In the genomic region with DNA sequence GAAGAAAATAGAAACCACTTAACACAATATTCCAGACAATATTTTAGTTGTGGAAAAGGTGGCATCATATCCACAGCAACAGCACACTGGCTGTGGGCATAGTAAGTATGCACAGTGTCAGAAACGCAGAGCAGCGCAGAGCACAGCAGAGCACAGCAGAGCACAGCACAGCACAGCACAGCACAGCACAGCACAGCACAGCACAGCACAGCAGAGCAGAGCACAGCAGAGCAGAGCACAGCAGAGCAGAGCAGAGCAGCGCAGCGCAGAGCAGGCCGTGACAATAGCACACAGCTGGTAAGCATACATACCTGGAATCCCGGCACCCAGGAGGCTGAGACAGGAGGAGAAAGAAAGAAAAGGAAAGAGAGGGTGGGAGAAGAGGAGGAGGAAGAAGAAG, we compare ENCODE assay signal across 22 mouse cellular contexts.
DNase-seq lines count a peak whose midpoint lies in the region; ATAC-seq and TF ChIP-seq lines count a peak whose summit lies in the region.
"Had no signal": no experiment of that assay in that cellular context is flagged by ENCODE, and none has a peak within 500 bp of the region (broad histone marks: within the 10 kb centered on the region; RNA-seq: fewer than 3 reads in every experiment).

No protein-coding gene starts in this region.

- WGBS in kidney, postnatal 0 days = 97% methylated on average over 6 of the region's 6 CpGs
- 97% methylated on average over 6 of the region's 6 CpGs for WGBS in kidney, embryonic 15.5 days

- no peak for DNase-seq in kidney, postnatal 0 days (ENCODE audit: low spot score)
- DNase-seq in WW6 (ENCODE audit: low read depth, low spot score) = peak; percentile 16
- DNase-seq in gastrocnemius, postnatal 36 days = no peak
- DNase-seq in urinary bladder, postnatal 14 days (ENCODE audit: low spot score) = no peak
- DNase-seq: adrenal gland, postnatal 36 days; cerebellum, adult 2 months; heart, postnatal 36 days; kidney, adult 9 months; lung, adult 18-20 months; lung, postnatal 14 days; thymus, adult 2 months had no signal

- H3K4me3 ChIP-seq in kidney, postnatal 0 days (replicated peaks; ENCODE audit: low read depth, low read length) = no peak overlapping the region
- H3K4me3 ChIP-seq in kidney, embryonic 15.5 days (replicated peaks) = no peak overlapping the region
- H3K4me3 ChIP-seq: erythroblast, embryonic 14.5 days; forebrain, embryonic 15.5 days; hindbrain, embryonic 15.5 days; intestine, embryonic 15.5 days; limb, embryonic 13.5 days; megakaryocyte, embryonic 14.5 days; neural tube, embryonic 13.5 days had no signal

- no peaks in the 10 kb centered on the region for H3K27me3 ChIP-seq in kidney, postnatal 0 days (ENCODE audit: insufficient read depth, low read length)
- H3K27me3 ChIP-seq in kidney, embryonic 15.5 days = no peaks in the 10 kb centered on the region
- H3K27me3 ChIP-seq: forebrain, embryonic 15.5 days; hindbrain, embryonic 15.5 days; intestine, embryonic 15.5 days; limb, embryonic 13.5 days; megakaryocyte, embryonic 14.5 days; neural tube, embryonic 13.5 days had no signal

- no peak for TF ChIP-seq CTCF in kidney, postnatal 0 days (IDR thresholded peaks at IDR 0.05; ENCODE audit: low read depth)

- H3K27ac ChIP-seq in kidney, postnatal 0 days = no peak overlapping the region
- H3K27ac ChIP-seq in kidney, embryonic 15.5 days = no peak overlapping the region
- H3K27ac ChIP-seq: forebrain, embryonic 15.5 days; hindbrain, embryonic 15.5 days; intestine, embryonic 15.5 days; limb, embryonic 13.5 days; neural tube, embryonic 13.5 days had no signal

- no peaks in the 10 kb centered on the region for H3K9me3 ChIP-seq in kidney, postnatal 0 days (replicated peaks; ENCODE audit: low read length)
- no peaks in the 10 kb centered on the region for H3K9me3 ChIP-seq in kidney, embryonic 15.5 days (replicated peaks)
- H3K9me3 ChIP-seq: forebrain, embryonic 15.5 days; G1E; hindbrain, embryonic 15.5 days; intestine, embryonic 15.5 days; limb, embryonic 13.5 days; megakaryocyte, embryonic 14.5 days; neural tube, embryonic 13.5 days had no signal

- H3K36me3 ChIP-seq in kidney, postnatal 0 days (ENCODE audit: insufficient read depth, low read length) = no peaks in the 10 kb centered on the region
- peaks cover 4% of the 10 kb centered on the region; the same call in 1 of the 2 replicates for H3K36me3 ChIP-seq in kidney, embryonic 15.5 days
- H3K36me3 ChIP-seq: forebrain, embryonic 15.5 days; hindbrain, embryonic 15.5 days; intestine, embryonic 15.5 days; neural tube, embryonic 13.5 days had no signal

- ATAC-seq in kidney, postnatal 0 days (replicated peaks; ENCODE audit: low FRiP score, low read depth) = 0 out of 2 replicates have a peak, but pooled peaks have one; percentile 21
- ATAC-seq in kidney, embryonic 15.5 days (replicated peaks; ENCODE audit: low FRiP score) = no peak
- peak; percentile 61; the same call in 1 of the 2 replicates for ATAC-seq in granulocyte monocyte progenitor cell, adult 5-6 weeks (replicated peaks; ENCODE audit: poor library complexity, severe bottlenecking)
- 0 out of 2 replicates have a peak, but pooled peaks have one; percentile 56 for ATAC-seq in neutrophil, adult 5-6 weeks (ENCODE audit: extremely low read depth, insufficient number of reproducible peaks, low FRiP score, poor library complexity, severe bottlenecking)
- ATAC-seq: forebrain, embryonic 15.5 days; intestine, embryonic 15.5 days had no signal

- H3K4me2 ChIP-seq in kidney, postnatal 0 days (ENCODE audit: low read length) = no peak overlapping the region
- H3K4me2 ChIP-seq in kidney, embryonic 15.5 days = no peak overlapping the region
- H3K4me2 ChIP-seq: forebrain, embryonic 15.5 days; hindbrain, embryonic 15.5 days; intestine, embryonic 15.5 days; limb, embryonic 13.5 days; neural tube, embryonic 13.5 days had no signal

- H3K9ac ChIP-seq in kidney, postnatal 0 days (ENCODE audit: low read depth, low read length) = no peak overlapping the region
- no peak overlapping the region for H3K9ac ChIP-seq in kidney, embryonic 15.5 days
- H3K9ac ChIP-seq: forebrain, embryonic 15.5 days; hindbrain, embryonic 15.5 days; intestine, embryonic 15.5 days; limb, embryonic 13.5 days; neural tube, embryonic 13.5 days had no signal

- intact Hi-C loops in gastrocnemius, postnatal 36 days (cut with DNase I) = no loop called here

- no peaks in the 10 kb centered on the region for H3K4me1 ChIP-seq in kidney, postnatal 0 days (replicated peaks; ENCODE audit: insufficient read depth, low read length)
- no peaks in the 10 kb centered on the region for H3K4me1 ChIP-seq in kidney, embryonic 15.5 days
- H3K4me1 ChIP-seq: forebrain, embryonic 15.5 days; hindbrain, embryonic 15.5 days; intestine, embryonic 15.5 days; limb, embryonic 13.5 days; megakaryocyte, embryonic 14.5 days; neural tube, embryonic 13.5 days had no signal
